Mouse (Mus musculus): ENCODE measurements around the gene Slc25a47. TPM values are rescaled to one million over a fixed set of nuclear protein-coding genes. Genes with fewer than 3 reads are reported as not detected.

Slc25a47 gene
- 1 to 10 TPM; 5.4 to 8.7 TPM for total RNA-seq (2023)

DNA sequence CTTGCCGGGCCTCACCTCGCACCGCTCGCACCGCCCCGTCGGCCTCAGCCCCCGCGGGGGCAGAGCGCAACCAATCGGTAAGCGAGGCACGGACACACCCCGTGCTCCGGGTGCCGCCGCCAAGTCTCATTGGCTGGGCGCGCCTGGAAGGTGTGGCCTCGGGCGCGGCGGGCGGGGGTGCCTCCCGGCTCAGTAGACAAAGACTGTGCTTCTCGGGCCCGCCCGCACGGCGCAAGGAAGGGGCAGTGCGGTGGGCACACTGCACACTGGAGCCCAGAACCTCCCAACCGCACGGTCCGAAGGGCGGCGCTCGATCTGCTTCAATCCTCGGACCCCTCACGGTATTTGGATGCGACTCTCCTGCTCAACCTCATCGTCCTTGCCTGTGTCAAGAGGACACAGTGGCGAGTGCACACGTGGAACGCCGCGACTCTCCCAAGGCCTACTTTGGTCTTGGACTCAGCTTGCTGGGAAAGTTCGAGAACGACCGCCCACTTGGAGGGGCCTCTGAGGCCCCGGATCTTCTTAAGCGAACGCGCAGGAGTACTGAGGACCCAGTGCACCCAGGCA, at the start of gene Slc25a47, which contains the start of gene Slc25a29:
Slc25a47 (plus strand) TSS at position 207 of the 570 bp plus-strand sequence.
Slc25a29 (minus strand) TSS at position 44 of the 570 bp plus-strand sequence.

DNA sequence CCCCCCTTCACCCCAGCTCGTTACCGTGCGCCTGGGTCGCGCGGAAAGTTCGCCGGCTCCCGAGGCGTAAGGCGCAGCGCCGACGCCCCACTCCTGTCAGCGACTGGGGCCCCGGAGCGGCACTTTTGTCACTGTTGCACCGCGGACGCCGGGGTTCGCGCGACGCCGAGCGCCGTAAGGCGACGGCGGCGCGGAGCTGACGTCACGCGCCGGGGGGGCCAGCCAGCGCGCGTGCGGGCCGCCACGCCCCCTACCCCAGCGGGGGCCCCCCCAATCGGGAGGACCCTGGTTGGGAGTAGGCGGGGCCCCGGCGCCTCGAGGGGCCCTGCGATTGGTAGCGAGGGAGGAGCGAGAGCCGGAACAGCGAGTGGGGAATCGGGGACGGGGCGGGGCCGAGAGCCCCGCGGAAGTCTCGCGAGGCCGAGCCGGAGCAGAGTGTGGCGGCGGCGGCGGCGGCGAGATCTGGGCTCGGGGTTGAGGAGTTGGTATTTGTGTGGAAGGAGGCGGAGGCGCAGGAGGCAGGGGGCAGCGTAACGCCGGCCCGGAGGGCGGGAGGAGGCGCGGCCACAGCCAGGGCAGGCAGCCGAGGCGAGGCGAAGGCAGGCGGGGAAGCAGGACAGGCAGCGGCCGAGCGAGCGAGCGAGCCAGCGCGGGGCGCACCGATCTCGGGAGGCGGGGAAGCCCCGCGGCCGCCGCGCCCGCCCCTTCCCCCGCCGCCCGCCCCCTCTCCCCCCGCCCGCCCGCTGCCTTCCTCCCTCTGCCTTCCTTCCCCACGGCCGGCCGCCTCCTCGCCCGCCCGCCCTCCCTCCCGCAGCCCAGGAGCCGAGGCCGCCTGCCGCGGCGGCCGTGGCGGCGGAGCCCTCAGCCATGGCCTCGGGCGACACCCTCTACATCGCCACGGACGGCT, 43.0 kb upstream of the Slc25a47 start, which contains the start of gene Yy1:
Yy1 (plus strand) TSS at position 428 of the 907 bp plus-strand sequence.

DNA sequence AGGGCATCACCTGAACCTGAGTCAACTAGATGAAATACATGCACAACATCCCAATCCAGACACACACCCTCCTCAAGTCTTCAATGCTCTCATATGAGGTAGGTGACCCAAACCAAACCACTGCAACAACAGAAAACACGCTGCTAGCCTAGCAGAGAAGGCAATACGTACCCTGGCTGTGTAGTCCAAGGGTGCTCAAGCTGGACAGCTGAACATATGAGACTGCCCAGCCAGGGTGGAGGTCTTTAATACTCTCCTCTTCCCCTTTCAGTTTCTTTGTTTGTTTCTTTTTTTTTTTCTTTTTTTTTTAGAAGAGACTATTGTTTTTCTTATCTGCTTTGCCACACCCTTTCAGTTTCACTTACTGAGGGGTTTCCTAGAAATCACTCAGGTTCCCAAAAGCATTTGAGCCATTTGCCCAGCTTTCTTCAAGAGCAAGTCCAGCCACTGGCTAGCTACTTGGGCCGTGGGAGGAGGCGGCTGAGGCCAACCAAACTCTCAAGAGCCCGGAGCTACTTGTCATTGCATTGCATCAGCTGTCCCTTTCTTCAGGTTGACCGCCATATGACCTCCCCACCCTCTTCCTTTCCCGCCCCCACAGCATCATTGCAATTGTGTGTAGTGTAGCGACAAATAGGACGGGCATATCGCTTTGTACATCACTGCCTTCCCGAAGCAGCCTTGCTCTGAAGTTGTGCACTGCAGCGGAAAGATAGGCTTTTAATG, 57.3 kb downstream of the Slc25a47 start, which contains the start of gene Wdr25:
Wdr25 (plus strand) TSS at position 643 of the 726 bp plus-strand sequence.

DNA sequence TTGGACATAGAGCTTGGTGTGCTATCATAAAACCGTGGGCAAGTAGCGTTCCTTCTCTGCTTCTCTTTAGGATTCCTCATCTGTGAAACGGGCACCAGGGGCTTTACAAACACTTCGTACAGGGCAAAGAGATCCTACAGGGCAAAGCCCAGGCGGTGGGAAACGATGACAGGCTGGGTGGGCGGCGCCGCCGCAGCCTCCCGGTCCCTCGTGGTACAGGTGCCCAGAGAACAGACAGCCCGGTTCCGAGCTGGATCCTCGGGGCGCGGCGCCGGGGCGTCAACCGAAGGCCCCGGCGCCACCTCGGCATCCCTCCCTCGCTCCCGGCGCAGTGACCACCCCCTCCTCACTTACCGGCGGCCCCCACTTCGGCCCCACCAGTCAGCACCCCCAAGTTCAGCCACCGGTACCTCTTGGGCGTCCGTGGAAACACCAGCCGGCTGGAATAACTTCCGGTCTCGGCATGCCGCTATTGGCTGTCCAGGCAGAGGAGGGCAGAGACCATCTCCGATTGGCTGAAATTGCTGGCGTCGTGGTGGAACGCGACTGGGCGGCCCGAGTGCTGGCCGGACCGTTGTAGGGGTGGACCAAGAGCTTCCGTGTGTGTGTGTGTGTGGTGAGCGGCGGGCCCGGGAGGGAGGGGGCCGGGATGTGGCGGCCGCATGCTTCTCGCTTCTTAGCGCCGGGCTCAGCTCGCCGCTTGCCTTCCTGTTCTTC, 58.0 kb downstream of the Slc25a47 start, which contains the start of gene Wars:
Wars (minus strand) TSS at position 460 of the 717 bp plus-strand sequence.

Other genes starting within 250 kb of the Slc25a47 start
- not detected for gene Degs2, start 133.7 kb upstream of the Slc25a47 start, total RNA-seq (2023)
- 10 to 100 TPM; 82.4 to 96.5 TPM for gene Yy1, start 43.1 kb upstream of the Slc25a47 start, total RNA-seq (2023)
- gene Slc25a29, start 163 bp upstream of the Slc25a47 start, total RNA-seq (2023), result 10 to 100 TPM in 1 of 2 experiments, 1 to 10 TPM in 1; 8.0 to 12.9 TPM
- 10 to 100 TPM in 1 of 2 experiments, 1 to 10 TPM in 1; 7.4 to 12.0 TPM for gene Wdr25, start 57.6 kb downstream of the Slc25a47 start, total RNA-seq (2023)
- gene Wars, start 58.1 kb downstream of the Slc25a47 start, total RNA-seq (2023), result 10 to 100 TPM; 37.8 to 45.1 TPM
- gene Begain, start 232.2 kb downstream of the Slc25a47 start, total RNA-seq (2023), result 1 to 10 TPM; 1.1 to 1.5 TPM

All from T-cell, adult 66 days (primary cell).